Mouse (Mus musculus): Measurements from ENCODE around the gene Ccdc191. TPM values are rescaled to one million over a fixed set of nuclear protein-coding genes. Genes with fewer than 3 reads are reported as not detected.

Gene Ccdc191
- total and polyA plus RNA-seq, 3 experiments: 5.1 to 7.0 TPM; not detected in 1

DNA sequence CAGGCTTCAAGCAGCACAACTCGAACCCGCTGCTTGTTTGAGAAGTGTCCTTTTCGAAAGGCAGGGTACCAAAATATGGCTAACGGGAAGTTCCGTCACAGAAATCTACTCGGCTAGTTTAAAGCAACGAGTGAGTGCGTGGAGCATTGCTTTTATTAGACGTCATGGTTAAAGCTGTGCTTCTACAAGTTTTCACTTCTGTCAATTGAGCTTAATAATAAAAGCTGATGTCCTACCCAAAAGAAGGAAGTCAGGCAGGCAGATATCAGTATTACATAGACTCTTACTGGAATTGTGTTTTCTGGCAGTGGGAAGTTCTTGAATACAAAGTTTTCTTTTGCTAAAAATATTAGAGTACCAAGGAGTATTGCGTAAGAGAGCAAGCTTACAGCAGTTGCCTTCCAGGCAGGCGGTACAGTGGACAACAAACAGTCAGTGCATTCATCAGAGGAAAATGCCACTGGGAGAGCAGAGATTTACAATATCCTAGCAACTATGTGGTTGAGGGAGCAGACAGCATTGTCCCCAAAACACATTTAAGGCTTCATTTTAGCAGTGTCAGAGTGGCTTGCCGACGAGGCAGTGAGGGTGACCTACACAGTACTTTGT is 76.3 kb downstream of the Ccdc191 start:
- H3K9me3 ChIP-seq (replicated peaks; ENCODE audit: insufficient read depth, low read length): no peaks in the 10 kb centered on the region
- no peak for DNase-seq (ENCODE audit: low read depth, low spot score)
- no peak overlapping the region for H3K9ac ChIP-seq (ENCODE audit: control insufficient read depth, low read depth, low read length, poor library complexity, severe bottlenecking)
- TF ChIP-seq NELFE (IDR thresholded peaks at IDR 0.05; ENCODE audit: low read depth, low read length) (no peak), TAL1 (IDR thresholded peaks at IDR 0.05; ENCODE audit: low read length) (no peak), ETS1 (IDR thresholded peaks at IDR 0.05; ENCODE audit: low read depth, low read length) (no peak), EP300 (IDR thresholded peaks at IDR 0.05; ENCODE audit: low read depth in 1 of 2, low read length in 2 of 2) (no peak), TCF12 (IDR thresholded peaks at IDR 0.05; ENCODE audit: low read depth, low read length) (no peak), RAD21 (IDR thresholded peaks at IDR 0.05; ENCODE audit: low read depth, low read length) (no peak)
- H3K27me3 ChIP-seq (ENCODE audit: control insufficient read depth in 1 of 2, insufficient read depth in 2 of 2, low read length in 2 of 2): no peaks in the 10 kb centered on the region
- no peak overlapping the region for H3K4me3 ChIP-seq (ENCODE audit: control insufficient read depth in 1 of 2, insufficient read depth in 1 of 2, low read depth in 2 of 2, low read length in 2 of 2)
- H3K4me1 ChIP-seq (ENCODE audit: control insufficient read depth in 1 of 2, insufficient read depth in 2 of 2, low read length in 2 of 2): peaks cover 0 to 5% of the 10 kb centered on the region in 2 experiments; a peak in 2 of 4 replicates
- H3K36me3 ChIP-seq (ENCODE audit: control insufficient read depth in 1 of 2, insufficient read depth in 2 of 2, low read length in 2 of 2): no peaks in the 10 kb centered on the region; a peak in 1 of 4 replicates
- no peaks in the 10 kb centered on the region for H3K79me2 ChIP-seq (ENCODE audit: control insufficient read depth, insufficient read depth, low read length, poor library complexity)
- H3K27ac ChIP-seq (ENCODE audit: control insufficient read depth, low read depth, low read length): no peak overlapping the region

- Histone ChIP-seq H3K27ac (ENCODE audit: control insufficient read depth, low read depth, low read length) (no peak overlapping the region), H3K4me1 (ENCODE audit: control insufficient read depth in 1 of 2, insufficient read depth in 2 of 2, low read length in 2 of 2) (peaks cover 0 to 5% of the 10 kb centered on the region in 2 experiments; a peak in 2 of 4 replicates), H3K9ac (ENCODE audit: control insufficient read depth, low read depth, low read length, poor library complexity, severe bottlenecking) (no peak overlapping the region), H3K79me2 (ENCODE audit: control insufficient read depth, insufficient read depth, low read length, poor library complexity) (no peaks in the 10 kb centered on the region), H3K9me3 (replicated peaks; ENCODE audit: insufficient read depth, low read length) (no peaks in the 10 kb centered on the region), H3K27me3 (ENCODE audit: control insufficient read depth in 1 of 2, insufficient read depth in 2 of 2, low read length in 2 of 2) (no peaks in the 10 kb centered on the region), H3K36me3 (ENCODE audit: control insufficient read depth in 1 of 2, insufficient read depth in 2 of 2, low read length in 2 of 2) (no peaks in the 10 kb centered on the region; a peak in 1 of 4 replicates), H3K4me3 (ENCODE audit: control insufficient read depth in 1 of 2, insufficient read depth in 1 of 2, low read depth in 2 of 2, low read length in 2 of 2) (no peak overlapping the region)
- TF ChIP-seq JUND (IDR thresholded peaks at IDR 0.05; ENCODE audit: low read depth, low read length) (no peak), USF2 (IDR thresholded peaks at IDR 0.05; ENCODE audit: borderline replicate concordance in 1 of 2, insufficient read depth in 1 of 2, low read depth in 1 of 2, low read length in 2 of 2) (no peak), ZKSCAN1 (IDR thresholded peaks at IDR 0.05; ENCODE audit: low read depth, low read length) (no peak)
- DNase-seq (ENCODE audit: low read depth, low spot score): no peak
Measured at GRCm38 (mm10) chr16:43970426-43970825, 80.8 kb downstream of the Ccdc191 start.

- no peaks in the 10 kb centered on the region for H3K27me3 ChIP-seq (ENCODE audit: control insufficient read depth in 1 of 2, insufficient read depth in 2 of 2, low read length in 2 of 2)
- no peak overlapping the region for H3K4me3 ChIP-seq (ENCODE audit: control insufficient read depth in 1 of 2, insufficient read depth in 1 of 2, low read depth in 2 of 2, low read length in 2 of 2)
- TF ChIP-seq POLR2AphosphoS2 (IDR thresholded peaks at IDR 0.05; ENCODE audit: low read length): no peak
- TF ChIP-seq RAD21 (IDR thresholded peaks at IDR 0.05; ENCODE audit: low read depth, low read length): no peak
- no peak for TF ChIP-seq BHLHE40 (IDR thresholded peaks at IDR 0.05; ENCODE audit: borderline replicate concordance, low read depth, low read length)
- no peak for TF ChIP-seq ZMIZ1 (IDR thresholded peaks at IDR 0.05; ENCODE audit: low read depth, low read length)
- TF ChIP-seq TBP (IDR thresholded peaks at IDR 0.05; ENCODE audit: low read depth, low read length): no peak
- no peak for TF ChIP-seq SMC3 (IDR thresholded peaks at IDR 0.05; ENCODE audit: low read depth, low read length)
- no peak overlapping the region for H3K27ac ChIP-seq (ENCODE audit: control insufficient read depth, low read depth, low read length)
- H3K36me3 ChIP-seq (ENCODE audit: control insufficient read depth in 1 of 2, insufficient read depth in 2 of 2, low read length in 2 of 2): no peaks in the 10 kb centered on the region; a peak in 1 of 4 replicates
- no peak overlapping the region for H3K9ac ChIP-seq (ENCODE audit: control insufficient read depth, low read depth, low read length, poor library complexity, severe bottlenecking)
- H3K4me1 ChIP-seq (ENCODE audit: control insufficient read depth in 1 of 2, insufficient read depth in 2 of 2, low read length in 2 of 2): peaks cover 0 to 5% of the 10 kb centered on the region in 2 experiments; a peak in 2 of 4 replicates
- no peaks in the 10 kb centered on the region for H3K9me3 ChIP-seq (replicated peaks; ENCODE audit: insufficient read depth, low read length)
- DNase-seq (ENCODE audit: low read depth, low spot score): no peak
- H3K79me2 ChIP-seq (ENCODE audit: control insufficient read depth, insufficient read depth, low read length, poor library complexity): no peaks in the 10 kb centered on the region
Measured at GRCm38 (mm10) chr16:43971189-43971588, 81.6 kb downstream of the Ccdc191 start.

All from MEL (cell line).